Mouse (Mus musculus) CD4-positive naive resting alpha-beta T cell, adult 76 days (primary cell): Measurements from ENCODE around the gene Zscan20. TPM values are rescaled to one million over a fixed set of nuclear protein-coding genes. Genes with fewer than 3 reads are reported as not detected.

Experiments used
- total RNA-seq: library from RNA; stranded (reverse); gene quantifications from one replicate; pipeline ENCODE4 v1.2.4, GENCODE M21; 2023

Zscan20 gene
- 12.2 TPM for total RNA-seq

DNA sequence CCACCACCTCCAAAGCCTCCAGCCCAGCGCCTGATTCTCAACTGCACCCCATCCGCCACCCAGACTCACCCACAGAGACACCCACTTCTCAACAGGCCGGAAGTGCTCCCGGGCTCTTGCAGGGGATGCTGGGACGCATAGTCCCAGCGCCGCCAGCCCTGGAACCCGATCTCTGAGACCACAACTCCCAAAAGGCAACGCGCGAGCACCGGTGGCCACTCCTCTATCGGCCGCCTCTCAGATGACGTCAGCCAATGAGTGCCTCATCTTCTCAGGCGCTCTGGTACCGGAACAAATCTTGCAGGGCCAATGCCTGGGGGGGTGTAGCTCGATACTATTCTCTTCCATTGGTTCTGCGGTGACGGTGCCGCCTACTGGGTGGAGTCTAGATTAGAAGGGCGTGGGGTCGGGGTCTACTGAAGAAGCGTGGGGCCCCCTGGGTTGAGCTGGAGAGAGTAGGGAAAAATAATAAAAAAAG lies at the start of gene Zscan20:
Gene Zscan20 (minus strand): TSS at position 174 of the 478 bp plus-strand sequence.

DNA sequence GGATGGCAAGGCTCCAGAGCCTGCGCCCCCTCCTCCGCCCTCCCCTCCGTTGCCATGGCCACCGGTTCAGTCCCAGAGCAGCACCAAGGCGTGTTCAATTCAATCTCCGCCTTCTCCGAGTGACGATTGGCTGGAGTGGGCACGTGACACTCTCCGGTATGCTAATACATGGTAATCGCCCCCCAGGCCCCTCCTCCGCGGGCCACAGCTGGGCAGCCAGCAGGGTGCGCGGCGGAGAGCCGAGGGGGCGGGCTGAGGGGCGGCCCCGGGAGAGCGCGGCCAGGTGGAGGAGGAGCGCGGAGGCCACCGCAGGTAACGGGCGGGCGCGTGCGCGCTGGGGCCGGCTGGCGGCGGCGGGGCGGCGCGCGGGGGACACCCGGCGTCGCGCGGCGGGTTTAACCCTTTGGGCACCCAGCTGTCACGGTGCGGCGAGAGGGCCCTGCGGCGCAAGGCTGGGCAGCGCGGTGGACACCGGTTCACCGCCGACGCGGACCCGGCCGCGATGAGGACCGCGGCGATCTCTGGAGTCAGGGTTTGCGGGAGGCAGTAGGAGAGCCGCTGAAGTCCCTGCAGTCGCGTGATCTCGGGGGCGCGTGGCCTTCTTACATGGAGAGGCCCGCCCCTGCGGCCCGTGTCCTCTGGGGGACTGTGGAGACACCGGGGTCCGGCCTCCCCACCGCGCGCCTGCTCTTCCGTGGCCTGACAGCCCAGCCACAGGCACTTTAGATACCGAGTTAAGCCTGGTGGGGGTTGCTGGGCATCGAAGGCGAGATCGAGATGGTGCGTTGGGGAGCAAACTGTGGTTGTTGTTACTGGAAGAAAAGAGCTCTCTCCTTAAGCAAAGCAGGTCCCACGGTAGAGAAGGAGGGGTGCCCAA lies 44.8 kb upstream of the Zscan20 start, which contains the start of gene Phc2:
Gene Phc2 (plus strand): TSS at position 198 of the 877 bp plus-strand sequence.

DNA sequence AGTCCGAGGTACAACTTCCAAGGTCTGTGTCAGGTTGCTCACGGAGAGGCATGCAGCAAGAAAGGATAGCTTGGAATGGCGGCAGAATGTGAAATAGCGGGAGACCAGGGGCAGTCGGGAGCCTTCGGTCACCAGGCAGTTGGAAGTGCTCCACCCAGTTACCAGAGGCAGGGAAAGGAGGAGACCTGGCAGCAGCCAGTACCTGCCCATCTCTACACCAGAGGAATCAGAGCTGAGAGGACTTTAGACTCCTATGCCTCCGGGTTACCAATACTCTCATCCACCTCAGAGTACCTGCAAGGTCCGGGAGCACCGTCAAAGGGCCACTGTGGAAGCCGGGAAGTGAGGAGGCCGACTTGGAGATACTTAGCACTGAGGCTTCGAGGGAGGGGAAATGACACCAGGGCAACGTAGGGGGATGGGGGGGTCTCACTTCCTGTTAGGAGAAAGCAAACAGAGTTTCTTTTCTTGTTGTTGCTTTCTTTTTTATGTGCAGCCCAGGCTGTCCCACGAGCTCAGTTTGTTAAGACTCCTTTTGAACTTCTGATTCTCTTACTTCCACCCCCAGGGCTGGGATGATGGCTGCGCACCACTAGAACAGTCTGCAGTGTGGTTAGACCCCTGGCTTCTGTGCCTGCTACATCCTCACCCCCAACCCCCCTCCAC lies 8.5 kb upstream of the Zscan20 start, which contains the start of gene Tlr12:
Gene Tlr12 (minus strand): TSS at position 374 of the 666 bp plus-strand sequence.

Other genes with a start within 250 kb of the Zscan20 start
- 3.3 TPM for gene Tlr12, start 8.5 kb upstream of the Zscan20 start, total RNA-seq
- gene Phc2, start 44.6 kb upstream of the Zscan20 start, total RNA-seq, result 77.8 TPM
- 2.5 TPM for gene A3galt2, start 145.3 kb upstream of the Zscan20 start, total RNA-seq
- 42.5 TPM for gene Zfp362, start 195.9 kb upstream of the Zscan20 start, total RNA-seq